Mouse (Mus musculus) gastrocnemius, postnatal 36 days (tissue): Measurements from ENCODE around the gene Fam19a5. TPM values are rescaled to one million over a fixed set of nuclear protein-coding genes. Genes with fewer than 3 reads are reported as not detected.

ENCODE experiments used
- DNase-seq, 2 experiments: peaks; one replicate each; pipeline ENCODE4 v3.0.0; 2022
- intact Hi-C: fragments of 180-260 bp; cut with DNase I; formaldehyde crosslinking; loops from one replicate; pipeline ENCODE4 v1.15.1; 2025
- total RNA-seq, 2 experiments: library from RNA; stranded (reverse); gene quantifications; 2 replicates each; pipeline ENCODE4 v1.2.3; 2021

Fam19a5 gene
- total RNA-seq, 2 experiments from 2014 or later = 1.7 TPM

GRCm38 (mm10) chr15:87656496-87657155, 112.5 kb downstream of the Fam19a5 start:
- intact Hi-C loops = no loop called here
- no peak for DNase-seq

GRCm38 (mm10) chr15:87659729-87660128, 115.6 kb downstream of the Fam19a5 start:
- intact Hi-C loops = no loop called here
- DNase-seq = no peak

- no peak for DNase-seq
- intact Hi-C loops = no loop called here
These were observed 117.9 kb downstream of the Fam19a5 start for GRCm38 (mm10) chr15:87661954-87662353.

DNA sequence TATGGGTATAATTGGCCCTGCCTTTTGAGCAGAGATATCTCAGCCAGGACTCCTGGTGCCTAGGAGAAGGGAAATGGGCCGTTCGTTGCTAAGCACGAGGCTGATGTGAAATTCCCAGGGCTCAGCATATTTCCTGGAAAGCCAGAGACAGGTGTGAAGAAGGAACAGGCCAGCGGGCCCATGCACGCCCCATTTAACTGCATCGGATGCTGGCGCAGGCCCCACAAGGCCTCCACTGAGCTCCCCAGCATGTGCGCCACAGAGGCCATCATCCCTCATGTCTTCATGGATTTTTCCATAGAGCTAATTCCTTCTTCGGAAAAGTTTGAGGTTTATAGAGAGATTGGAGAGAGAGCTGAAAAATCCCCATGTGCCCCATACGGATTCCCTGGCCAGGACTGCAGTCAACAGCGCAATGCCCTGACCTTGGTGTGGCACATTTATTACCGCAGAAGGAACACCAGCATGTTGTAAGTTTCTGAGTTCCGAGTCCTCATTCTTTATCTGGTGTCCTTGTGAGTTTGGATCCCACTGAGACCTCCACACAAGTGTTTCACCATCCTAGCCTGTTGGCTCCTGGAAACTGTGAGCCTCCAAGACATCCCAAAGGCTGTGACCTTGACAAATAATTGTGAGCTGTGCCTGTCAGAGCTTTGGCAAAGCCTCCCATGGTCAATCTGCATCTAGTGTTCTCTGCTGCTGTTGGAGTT, 122.1 kb downstream of the Fam19a5 start:
- DNase-seq = no peak
- intact Hi-C loops = no loop called here

DNA sequence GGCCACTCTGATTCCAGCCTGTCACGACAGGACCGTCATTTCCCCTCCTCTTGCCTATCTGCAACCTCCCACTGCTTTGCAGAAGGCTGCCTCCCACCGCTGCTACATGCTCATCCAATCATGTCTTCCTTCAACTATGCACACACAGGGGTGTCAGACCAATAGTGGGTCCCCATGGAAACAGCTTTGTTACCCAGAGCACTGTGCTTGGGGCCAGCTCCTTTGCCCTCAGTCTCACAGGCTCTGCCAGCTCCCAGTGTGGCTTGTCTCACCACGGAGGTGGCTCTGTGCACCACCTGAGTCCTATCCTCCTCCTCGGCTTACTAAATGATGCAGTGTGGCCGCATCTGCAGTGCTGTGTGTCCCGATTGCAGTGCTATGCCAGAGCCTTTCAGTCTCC, 123.3 kb downstream of the Fam19a5 start:
- DNase-seq = no peak
- intact Hi-C loops = no loop called here

GRCm38 (mm10) chr15:87668112-87668511, 124.0 kb downstream of the Fam19a5 start:
- intact Hi-C loops = no loop called here
- DNase-seq = no peak

DNA sequence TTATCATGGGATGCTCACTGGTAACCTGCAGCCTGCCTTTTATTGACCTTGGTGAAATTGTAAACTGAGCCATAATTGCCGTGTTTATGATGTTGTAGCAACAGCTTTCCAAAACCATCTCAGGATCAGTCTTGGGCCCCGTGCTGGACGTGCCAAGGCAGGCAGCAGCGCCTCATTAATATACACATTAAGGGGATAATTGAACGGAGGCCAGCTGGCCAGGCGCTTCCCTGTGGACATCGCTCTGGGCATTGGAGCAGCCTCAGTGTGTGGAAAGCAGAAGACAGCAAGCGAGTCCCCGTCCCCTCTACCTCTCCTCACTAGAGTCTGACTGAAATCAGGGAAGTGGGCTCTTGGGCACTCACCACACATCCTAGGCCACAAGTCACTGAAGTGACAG, 127.8 kb downstream of the Fam19a5 start:
- intact Hi-C loops = no loop called here
- DNase-seq = no peak

- DNase-seq = no peak
- intact Hi-C loops = no loop called here
These were observed 134.6 kb downstream of the Fam19a5 start for GRCm38 (mm10) chr15:87678711-87679110.

DNA sequence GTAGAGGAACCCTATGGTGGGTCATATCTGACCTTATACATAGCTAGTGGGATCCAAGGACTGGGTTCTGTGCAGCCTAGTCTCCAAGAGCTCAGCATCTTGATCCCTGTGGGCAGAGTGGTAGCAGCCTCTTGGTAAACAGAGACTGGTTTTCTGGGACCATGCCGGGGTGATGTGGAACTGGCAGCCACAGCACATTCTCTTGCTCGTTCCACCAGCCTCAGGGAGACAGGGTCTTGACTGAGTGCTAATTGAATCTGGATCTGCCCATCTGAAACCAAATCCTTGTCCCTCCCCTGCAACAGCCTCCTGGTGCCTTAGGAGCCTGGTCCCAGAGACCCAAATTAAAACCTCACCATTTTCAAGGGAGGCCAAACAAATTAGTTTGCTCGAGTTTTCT, 138.3 kb downstream of the Fam19a5 start:
- intact Hi-C loops = no loop called here

DNA sequence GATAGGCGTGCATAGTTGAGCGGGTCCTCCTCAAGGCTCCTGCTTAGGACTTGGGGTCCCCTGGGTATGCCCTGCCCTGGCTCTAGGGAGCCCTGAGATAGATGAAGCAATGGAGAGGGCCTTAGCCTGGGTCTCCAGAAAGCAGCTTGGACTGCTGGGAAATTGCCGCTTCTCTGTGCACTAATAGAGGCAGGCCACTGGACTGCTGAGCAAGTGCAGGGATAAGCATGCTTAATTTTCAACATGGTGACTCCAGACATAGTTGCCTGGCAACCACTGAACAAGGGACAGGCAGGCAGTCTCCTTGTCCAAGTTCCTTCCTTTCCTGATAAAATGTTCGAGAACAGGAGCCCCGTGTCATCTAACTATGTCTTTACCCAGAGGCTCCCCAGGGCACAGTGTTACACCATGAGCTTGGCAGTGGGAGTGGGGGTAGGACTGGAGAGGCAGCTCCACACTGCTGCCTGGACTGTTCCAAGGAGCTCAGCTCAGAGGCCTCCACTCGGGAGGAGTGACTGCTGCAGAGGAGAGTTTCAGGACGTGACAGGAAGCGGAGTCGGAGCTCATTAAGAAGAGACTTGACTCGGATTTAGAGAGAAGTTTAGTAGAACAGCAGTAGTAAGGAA, 142.4 kb downstream of the Fam19a5 start:
- intact Hi-C loops = no loop called here
- no peak for DNase-seq

More for the DNA sequence above, 138.3 kb downstream of the Fam19a5 start:
- DNase-seq = no peak

DNA sequence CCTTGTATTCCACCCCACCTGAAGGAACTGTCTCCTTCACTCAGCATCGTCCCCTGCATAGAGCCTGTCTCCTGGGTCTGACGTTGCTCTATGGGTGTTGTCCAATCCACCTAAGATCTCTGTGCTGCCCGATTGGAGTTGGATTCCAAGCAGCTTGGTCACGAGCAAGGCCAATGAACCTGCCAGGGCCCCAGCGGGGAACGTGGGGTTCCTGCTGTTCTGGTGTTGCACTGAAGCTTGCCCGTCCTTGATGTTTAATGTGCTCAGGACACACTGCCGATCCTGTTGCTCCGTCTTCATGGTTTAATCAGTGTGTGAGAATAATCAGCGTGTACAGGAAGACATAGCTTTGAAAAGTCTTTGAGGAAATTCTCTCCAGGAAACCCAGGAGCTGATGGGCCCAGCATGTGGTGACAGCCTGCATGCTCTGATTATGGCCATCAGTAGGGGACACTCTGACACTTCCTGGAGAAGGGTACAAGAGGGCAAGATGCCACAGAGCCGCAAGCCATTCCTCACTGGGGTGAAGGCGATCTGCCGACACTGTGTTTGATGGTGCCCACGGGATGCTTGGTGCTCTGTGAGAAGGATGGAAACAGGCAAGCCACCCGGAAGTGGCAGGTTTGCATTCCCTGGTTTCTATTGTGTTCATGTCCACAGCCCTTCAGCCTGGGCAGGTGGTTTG, 147.3 kb downstream of the Fam19a5 start:
- intact Hi-C loops = no loop called here

GRCm38 (mm10) chr15:87691958-87692357, 147.9 kb downstream of the Fam19a5 start:
- intact Hi-C loops = no loop called here
- DNase-seq = no peak

More for the DNA sequence above, 147.3 kb downstream of the Fam19a5 start:
- no peak for DNase-seq

DNA sequence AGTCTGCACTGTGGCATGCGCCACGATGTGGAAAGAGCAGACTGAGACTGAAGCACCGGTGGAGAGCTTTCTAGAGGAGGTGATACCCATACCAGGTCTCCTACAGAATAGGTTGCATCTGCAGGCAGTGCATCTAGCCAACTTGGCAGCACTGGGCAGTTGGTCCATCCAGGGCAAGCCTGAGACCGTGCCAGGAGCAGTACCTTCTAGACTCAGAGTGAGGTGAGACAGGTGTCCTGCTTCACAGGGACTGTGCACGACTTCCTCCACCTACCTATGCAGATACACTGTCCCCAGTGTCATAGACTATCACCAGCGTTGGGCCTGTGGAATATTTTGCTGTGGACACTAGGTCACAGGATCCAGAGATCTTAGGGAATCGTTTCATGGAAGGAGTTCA, 148.3 kb downstream of the Fam19a5 start:
- DNase-seq = no peak
- intact Hi-C loops = no loop called here

DNA sequence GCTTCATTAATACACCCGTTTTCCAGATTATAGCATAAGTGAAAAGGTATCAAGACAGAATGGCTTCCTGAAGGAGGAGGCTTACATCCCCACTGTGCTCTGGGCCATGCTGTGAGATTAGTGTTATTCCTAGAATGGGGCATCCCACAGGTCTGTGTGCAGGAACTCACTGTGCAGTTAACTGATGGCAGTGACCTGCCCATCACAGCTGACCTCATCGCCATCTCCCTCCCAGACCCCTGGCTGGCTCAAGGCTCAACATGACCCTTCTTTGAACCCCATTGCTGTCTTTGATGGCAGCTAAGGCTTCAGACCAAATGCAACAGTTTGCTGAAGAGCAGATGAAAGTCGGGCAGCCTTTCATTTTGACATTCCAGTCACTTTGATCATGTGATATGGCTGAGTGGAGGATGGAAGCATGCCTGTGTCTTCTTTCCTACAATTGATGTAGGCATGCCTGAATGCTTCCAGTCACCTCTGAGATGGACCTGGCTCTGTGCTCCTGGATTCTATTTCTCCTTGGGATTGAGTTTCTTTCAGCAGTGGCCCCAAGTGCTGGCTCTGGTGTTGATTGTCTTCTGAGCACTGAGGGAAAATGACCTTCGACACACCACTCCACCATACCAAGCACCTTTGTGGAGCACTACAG, 148.9 kb downstream of the Fam19a5 start:
- intact Hi-C loops = no loop called here

DNA sequence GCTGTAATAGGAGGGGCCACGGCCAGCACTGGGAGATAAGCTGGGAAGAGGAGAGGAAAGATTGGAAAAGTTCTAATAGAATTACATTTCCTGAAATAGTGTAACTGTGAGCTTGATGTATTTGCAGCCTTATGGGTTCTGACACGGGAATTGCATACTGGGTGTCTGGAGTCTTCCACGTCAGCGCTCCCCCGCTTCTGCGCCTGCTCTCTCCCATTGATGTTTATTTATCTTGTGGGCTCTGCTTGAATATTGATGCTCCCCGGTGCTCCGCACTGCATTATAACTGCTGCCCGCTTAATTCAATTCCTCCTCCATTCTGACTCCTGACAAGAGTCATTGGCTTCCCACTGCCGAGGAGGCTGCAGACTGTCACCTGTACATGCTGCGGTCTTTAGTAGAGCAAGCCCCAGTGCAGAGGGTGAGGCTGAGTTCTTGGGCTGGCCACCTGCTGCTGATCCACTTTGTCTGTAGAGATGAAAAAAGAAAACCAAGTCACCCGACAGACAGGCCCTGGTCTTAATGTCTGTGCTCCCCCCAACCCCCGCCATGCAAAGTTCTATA, 153.4 kb downstream of the Fam19a5 start:
- intact Hi-C loops = no loop called here
- no peak for DNase-seq

More for the DNA sequence above, 148.9 kb downstream of the Fam19a5 start:
- DNase-seq = no peak

GRCm38 (mm10) chr15:87698562-87699320, 154.6 kb downstream of the Fam19a5 start:
- peak in 1 of 2 experiments; percentile 18 for DNase-seq

DNA sequence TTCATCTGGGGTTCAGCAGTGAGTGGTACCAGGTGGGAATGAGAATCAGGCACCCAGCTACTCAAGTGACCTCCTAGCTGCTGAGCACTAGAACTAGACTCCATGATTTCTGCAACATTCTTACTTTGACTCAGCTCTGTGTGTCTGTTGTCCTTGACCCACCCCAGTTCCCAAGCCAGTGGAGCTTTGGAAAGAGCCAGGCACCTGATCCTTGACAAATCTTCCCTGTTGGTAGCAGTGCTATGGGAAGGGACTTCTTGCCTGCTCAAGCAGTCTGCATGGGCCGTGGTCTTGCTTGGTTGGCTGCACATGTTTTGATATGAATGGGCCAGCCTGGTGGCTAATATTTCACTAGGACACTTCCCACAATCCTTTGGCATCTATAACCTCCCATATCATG, 158.7 kb downstream of the Fam19a5 start:
- no peak for DNase-seq
- intact Hi-C loops = no loop called here

More at GRCm38 (mm10) chr15:87698562-87699320, 154.6 kb downstream of the Fam19a5 start:
- intact Hi-C loops = no loop called here

DNA sequence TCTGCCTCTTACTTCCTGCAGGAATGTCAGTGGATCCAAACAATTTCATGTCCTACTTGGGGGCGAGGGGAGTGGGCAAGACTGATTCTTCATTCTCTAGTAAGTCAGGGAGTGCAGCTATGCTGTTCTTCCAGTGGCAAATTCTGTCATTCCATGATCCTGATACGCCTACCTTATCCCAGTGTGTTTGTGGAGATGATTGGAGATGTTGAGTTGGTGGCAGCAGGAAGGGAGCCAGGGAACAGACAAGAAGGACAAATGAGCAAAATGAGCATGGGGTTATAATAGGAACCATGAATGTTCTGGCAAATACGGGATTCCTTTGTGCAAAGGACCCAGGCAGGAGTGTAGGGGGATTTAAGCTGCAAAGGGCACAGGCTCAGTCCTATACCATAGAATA, 159.2 kb downstream of the Fam19a5 start:
- DNase-seq = no peak
- intact Hi-C loops = no loop called here

- intact Hi-C loops = no loop called here
- DNase-seq = no peak
These were observed 167.7 kb downstream of the Fam19a5 start for GRCm38 (mm10) chr15:87711790-87712189.

- intact Hi-C loops = no loop called here
- no peak for DNase-seq
These were observed 168.1 kb downstream of the Fam19a5 start for GRCm38 (mm10) chr15:87712221-87712620.
